Mouse (Mus musculus): ENCODE data around the gene Fstl4. TPM values are rescaled to one million over a fixed set of nuclear protein-coding genes. Genes with fewer than 3 reads are reported as not detected.

The Fstl4 gene
- total RNA-seq, 2 experiments from 2014 or later, result 0.74 to 0.80 TPM

- DNase-seq (ENCODE audit: low spot score in 2 of 2), result no peak
Observed at GRCm38 (mm10) chr11:53126660-53127059, 362.2 kb downstream of the Fstl4 start.

DNA sequence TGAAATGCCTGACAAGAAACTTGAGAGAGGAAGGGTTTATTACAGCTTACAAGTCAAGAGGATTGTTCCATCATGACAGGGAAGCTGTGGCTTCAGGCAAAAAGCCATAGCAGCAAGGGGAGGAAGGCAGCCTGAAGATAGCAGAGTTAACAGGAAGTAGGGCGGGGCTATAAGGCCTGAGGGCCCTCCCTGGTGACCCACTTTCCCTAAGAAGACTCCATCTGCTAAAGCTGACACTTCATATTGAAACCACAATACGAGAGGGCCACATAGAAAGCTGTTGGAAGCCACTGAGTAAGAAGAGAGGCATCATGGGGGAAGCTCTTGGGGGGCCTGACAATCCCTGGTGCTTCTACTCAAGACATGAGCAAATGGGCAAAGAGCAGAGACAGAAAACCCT is 364.2 kb downstream of the Fstl4 start:
- no peak for DNase-seq (ENCODE audit: low spot score in 2 of 2)

DNA sequence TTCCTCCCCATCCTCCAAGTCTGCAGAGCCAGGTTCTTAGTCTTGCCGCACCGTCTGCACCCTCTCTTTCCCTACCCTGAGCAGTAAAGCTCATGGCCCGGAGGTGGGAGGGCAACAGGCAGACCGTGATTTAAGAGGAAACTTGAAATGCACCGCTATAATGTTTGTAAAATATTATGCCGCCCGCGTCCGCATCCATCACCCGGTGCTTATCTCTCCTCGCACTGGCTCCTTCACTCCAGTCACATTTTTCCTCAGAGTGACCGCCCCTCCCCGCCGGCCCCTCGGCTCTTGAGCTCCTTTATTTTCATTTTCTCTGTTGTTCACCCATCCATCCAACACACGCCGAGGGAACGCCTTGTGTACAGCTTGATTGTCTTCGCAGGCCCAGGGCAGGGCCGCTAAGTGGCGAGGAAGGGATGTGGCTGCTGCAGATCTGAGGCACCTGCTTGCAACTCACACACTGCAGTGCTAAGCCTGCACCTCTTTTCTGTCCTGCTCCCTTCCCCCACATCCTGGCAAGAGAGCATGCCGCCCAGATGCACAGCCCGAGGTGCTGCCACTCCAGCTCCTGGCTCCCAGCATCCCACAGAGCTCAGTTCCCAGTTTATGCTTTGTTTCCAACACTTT is 368.1 kb downstream of the Fstl4 start:
- DNase-seq (ENCODE audit: low spot score in 2 of 2), result no peak

GRCm38 (mm10) chr11:53136371-53136770 is 371.9 kb downstream of the Fstl4 start:
- DNase-seq (ENCODE audit: low spot score in 2 of 2), result no peak

- DNase-seq (ENCODE audit: low spot score in 2 of 2), result no peak
Observed at GRCm38 (mm10) chr11:53137381-53137780, 372.9 kb downstream of the Fstl4 start.

- DNase-seq (ENCODE audit: low spot score in 2 of 2), result no peak
Observed at GRCm38 (mm10) chr11:53138212-53138611, 373.8 kb downstream of the Fstl4 start.

DNA sequence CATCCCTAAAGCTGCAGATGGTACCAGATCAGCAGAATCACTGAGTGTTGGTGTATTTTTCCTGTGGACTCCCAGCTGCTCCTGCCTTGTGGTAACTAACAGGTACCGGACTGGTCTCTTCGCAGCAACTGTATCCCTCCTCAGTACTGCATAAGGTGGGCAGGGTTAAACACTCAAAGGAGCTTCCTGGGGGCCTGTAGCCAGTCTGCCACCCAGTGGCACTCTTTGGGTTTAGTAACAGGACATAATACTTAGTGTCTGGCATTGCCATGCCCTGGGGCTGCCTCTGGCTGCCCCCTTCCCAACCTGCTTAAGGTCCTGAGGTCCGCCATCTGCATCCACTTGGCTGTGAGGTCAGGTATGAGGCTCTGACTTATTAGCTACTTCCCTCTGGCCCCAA is 375.2 kb downstream of the Fstl4 start:
- DNase-seq (ENCODE audit: low spot score in 2 of 2), result no peak

- no peak for DNase-seq (ENCODE audit: low spot score in 2 of 2)
Observed at GRCm38 (mm10) chr11:53140196-53140595, 375.8 kb downstream of the Fstl4 start.

- no peak for DNase-seq (ENCODE audit: low spot score in 2 of 2)
Observed at GRCm38 (mm10) chr11:53140722-53141400, 376.4 kb downstream of the Fstl4 start.

GRCm38 (mm10) chr11:53143522-53143921 is 379.1 kb downstream of the Fstl4 start:
- DNase-seq (ENCODE audit: low spot score in 2 of 2), result no peak

DNA sequence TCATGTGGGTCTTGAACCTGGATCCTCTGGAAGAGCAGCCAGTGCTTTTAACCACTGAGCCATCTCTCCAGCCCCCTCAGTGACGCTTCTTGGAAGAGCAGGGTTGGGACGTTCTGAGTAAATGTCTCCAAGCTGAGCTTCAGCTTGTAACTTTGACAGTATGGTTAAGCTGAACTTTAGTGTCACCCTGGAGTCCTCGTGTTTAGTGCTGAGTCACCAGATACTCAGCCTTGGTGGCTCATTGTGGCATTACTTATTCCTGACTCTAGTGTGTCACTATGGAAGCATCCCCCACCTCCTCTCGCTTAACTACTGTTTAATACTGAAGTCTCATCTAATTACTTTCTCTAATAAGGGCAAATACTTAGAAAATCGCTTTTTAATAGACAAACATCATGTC is 380.1 kb downstream of the Fstl4 start:
- DNase-seq (ENCODE audit: low spot score in 2 of 2), result no peak

GRCm38 (mm10) chr11:53146290-53146689 is 381.9 kb downstream of the Fstl4 start:
- DNase-seq (ENCODE audit: low spot score in 2 of 2), result peak; percentile 31 to 49

- no peak for DNase-seq (ENCODE audit: low spot score in 2 of 2)
Observed at GRCm38 (mm10) chr11:53156463-53156862, 392.0 kb downstream of the Fstl4 start.

- no peak for DNase-seq (ENCODE audit: low spot score in 2 of 2)
Observed at GRCm38 (mm10) chr11:53157621-53158259, 393.3 kb downstream of the Fstl4 start.

DNA sequence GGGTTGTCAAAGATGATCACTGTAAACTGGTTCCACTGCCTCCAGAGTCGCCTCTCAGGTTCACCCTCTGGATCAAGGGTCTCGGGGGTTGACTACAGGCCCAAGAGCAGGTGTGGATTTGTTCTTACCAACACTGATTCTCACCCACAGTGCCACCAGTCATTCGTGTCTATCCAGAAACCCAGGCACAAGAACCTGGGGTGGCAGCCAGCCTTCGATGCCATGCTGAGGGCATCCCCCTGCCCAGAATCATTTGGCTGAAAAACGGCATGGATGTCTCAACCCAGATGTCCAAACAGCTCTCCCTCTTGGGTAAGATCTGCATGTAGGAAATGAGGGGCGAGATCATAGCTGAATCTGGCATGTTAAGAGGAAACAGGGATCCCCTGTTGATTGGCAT is 398.0 kb downstream of the Fstl4 start:
- DNase-seq (ENCODE audit: low spot score in 2 of 2), result no peak

- DNase-seq (ENCODE audit: low spot score in 2 of 2), result no peak
Observed at GRCm38 (mm10) chr11:53166478-53166877, 402.0 kb downstream of the Fstl4 start.

- DNase-seq (ENCODE audit: low spot score in 2 of 2), result no peak
Observed at GRCm38 (mm10) chr11:53182177-53182852, 417.9 kb downstream of the Fstl4 start.

DNA sequence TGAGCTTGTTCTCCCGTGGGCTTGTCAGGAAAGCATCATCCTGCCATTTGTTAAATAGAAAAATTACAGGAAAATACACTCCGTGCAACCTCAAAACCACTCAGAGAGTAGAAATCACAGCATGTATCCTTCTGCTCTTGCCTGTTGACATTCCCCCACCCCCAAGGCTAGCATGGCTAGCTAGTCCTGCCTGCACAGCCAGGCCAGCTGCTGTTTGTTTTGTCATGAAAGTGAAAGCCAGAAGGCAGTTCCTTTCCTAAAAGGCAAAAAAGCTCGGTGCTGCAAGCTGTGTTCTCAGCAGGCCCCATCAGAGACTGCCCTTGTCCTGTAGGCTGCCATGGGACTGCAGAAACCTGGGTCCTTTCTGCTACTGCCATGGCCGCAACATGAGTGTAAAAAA is 418.4 kb downstream of the Fstl4 start:
- DNase-seq (ENCODE audit: low spot score in 2 of 2), result no peak

DNA sequence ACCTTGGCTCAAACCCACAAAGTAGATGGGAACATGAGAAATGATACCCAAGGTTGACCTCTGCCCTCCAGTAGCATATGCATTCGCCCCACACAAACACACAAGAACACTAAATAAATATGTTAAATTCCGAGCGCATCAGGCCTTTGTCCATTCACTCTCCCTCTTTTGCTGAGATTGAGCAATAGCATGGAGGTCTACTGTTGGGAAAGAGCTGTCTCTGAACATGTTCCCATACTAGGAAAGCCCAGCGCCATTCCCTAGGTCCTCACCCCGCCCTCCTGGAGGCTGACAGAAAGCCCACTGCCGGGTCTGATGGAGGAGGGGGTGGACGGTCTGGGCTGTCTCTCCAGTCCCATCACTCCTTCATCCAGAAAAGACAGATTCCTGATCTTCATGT is 419.6 kb downstream of the Fstl4 start:
- no peak for DNase-seq (ENCODE audit: low spot score in 2 of 2)

- no peak for DNase-seq (ENCODE audit: low spot score in 2 of 2)
Observed at GRCm38 (mm10) chr11:53184698-53185097, 420.3 kb downstream of the Fstl4 start.

GRCm38 (mm10) chr11:53187427-53188140 is 423.1 kb downstream of the Fstl4 start:
- no peak for DNase-seq (ENCODE audit: low spot score in 2 of 2)
